Mouse (Mus musculus) embryonic facial prominence, embryonic 13.5 days (tissue): Measurements from ENCODE around the gene Ccdc42. TPM values are rescaled to one million over a fixed set of nuclear protein-coding genes. Genes with fewer than 3 reads are reported as not detected.

ENCODE experiments used
- ATAC-seq: fragments of 200-750 bp; cut with Nextera tagmentation; 2 replicates; pipeline ENCODE4 v1.8.0; 2017; ENCODE audit warnings: low read depth; ENCODE audit not compliant: insufficient number of reproducible peaks, insufficient read depth, low FRiP score, low TSS enrichment
- H3K27ac ChIP-seq: fragments of 300-500 bp; sonication (generic); 2 replicates; pipeline ENCODE4 v1.5.1; 2015; ENCODE audit warnings: moderate library complexity, mild to moderate bottlenecking, inconsistent platforms
- H3K27me3 ChIP-seq: fragments of 300-500 bp; sonication (generic); 2 replicates; pipeline ENCODE4 v1.6.1; 2015; ENCODE audit warnings: mild to moderate bottlenecking, inconsistent platforms
- H3K36me3 ChIP-seq: fragments of 300-500 bp; sonication (generic); 2 replicates; pipeline ENCODE4 v1.6.1; 2015; ENCODE audit warnings: mild to moderate bottlenecking, inconsistent platforms
- H3K4me1 ChIP-seq: fragments of 300-500 bp; sonication (generic); 2 replicates; pipeline ENCODE4 v1.6.1; 2015; ENCODE audit warnings: inconsistent platforms
- H3K4me2 ChIP-seq: fragments of 300-500 bp; sonication (generic); 2 replicates; pipeline ENCODE4 v1.6.1; 2015; ENCODE audit warnings: moderate library complexity, mild to moderate bottlenecking, inconsistent platforms
- H3K4me3 ChIP-seq: fragments of 300-500 bp; sonication (generic); 2 replicates; pipeline ENCODE4 v1.5.1; 2015; ENCODE audit warnings: mild to moderate bottlenecking, inconsistent platforms
- H3K9ac ChIP-seq: fragments of 300-500 bp; sonication (generic); 2 replicates; pipeline ENCODE4 v1.6.1; 2015; ENCODE audit warnings: mild to moderate bottlenecking, inconsistent platforms
- H3K9me3 ChIP-seq: fragments of 300-500 bp; sonication (generic); 2 replicates; pipeline ENCODE4 v1.6.1; 2016; ENCODE audit warnings: inconsistent platforms
- WGBS: fragments of 180-500 bp; shearing (Covaris S2); methylation state at CpG from one replicate; pipeline ENCODE4 v1.1.7; 2015; ENCODE audit warnings: mixed read lengths; 5-methylcytosine and 5-hydroxymethylcytosine counted together
- polyA plus RNA-seq: library from polyadenylated mRNA; unstranded; fragments of >200 nt; fragmentation: Nextera tagmentation; extraction: Ambion mirVana; gene quantifications from 2 replicates; pipeline ENCODE4 v1.2.1, GENCODE M21; 2015

Ccdc42 gene
- polyA plus RNA-seq, 1 experiment from 2014 or later = not detected

- peak overlapping the region; percentile 62; the same call in 1 of the 2 replicates for H3K27ac ChIP-seq
- no peaks in the 10 kb centered on the region for H3K27me3 ChIP-seq
- H3K9ac ChIP-seq = peak overlapping the region; percentile 11; the same call in 1 of the 2 replicates
- WGBS = 75% methylated on average over 9 of the region's 9 CpGs
- no peaks in the 10 kb centered on the region for H3K36me3 ChIP-seq
- no peak for ATAC-seq
- peak overlapping the region; percentile 58 for H3K4me2 ChIP-seq
- H3K4me3 ChIP-seq = no peak overlapping the region
- peaks cover 23% of the 10 kb centered on the region for H3K4me1 ChIP-seq
- H3K9me3 ChIP-seq = no peaks in the 10 kb centered on the region
Measured at GRCm38 (mm10) chr11:68622751-68623150, 35.9 kb downstream of the Ccdc42 start.

GRCm38 (mm10) chr11:68623225-68623870, 36.5 kb downstream of the Ccdc42 start:
- Histone ChIP-seq H3K27me3 (no peaks in the 10 kb centered on the region), H3K9me3 (no peaks in the 10 kb centered on the region), H3K4me2 (peak overlapping the region; percentile 58), H3K9ac (0 out of 2 replicates have a peak overlapping the region, but pooled peaks have one; percentile 11), H3K4me3 (peak overlapping the region; percentile 33), H3K4me1 (peaks cover 23% of the 10 kb centered on the region), H3K27ac (peak overlapping the region; percentile 62), H3K36me3 (no peaks in the 10 kb centered on the region)
- WGBS = 3% methylated on average over 14 of the region's 14 CpGs
- peak; percentile 81; the same call in 1 of the 2 replicates for ATAC-seq

GRCm38 (mm10) chr11:68623871-68624258, 37.0 kb downstream of the Ccdc42 start:
- Histone ChIP-seq H3K36me3 (no peaks in the 10 kb centered on the region), H3K9ac (no peak overlapping the region), H3K4me2 (peak overlapping the region; percentile 58), H3K4me1 (peaks cover 23% of the 10 kb centered on the region), H3K27ac (peak overlapping the region; percentile 62), H3K9me3 (no peaks in the 10 kb centered on the region), H3K27me3 (no peaks in the 10 kb centered on the region), H3K4me3 (peak overlapping the region; percentile 33)
- WGBS = 6% methylated on average over 5 of the region's 5 CpGs
- ATAC-seq = no peak

GRCm38 (mm10) chr11:68631611-68632316, 44.9 kb downstream of the Ccdc42 start:
- Histone ChIP-seq H3K4me2 (peak overlapping the region; percentile 12), H3K36me3 (no peaks in the 10 kb centered on the region), H3K27me3 (no peaks in the 10 kb centered on the region), H3K27ac (peak overlapping the region; percentile 58), H3K9me3 (no peaks in the 10 kb centered on the region), H3K4me3 (no peak overlapping the region), H3K4me1 (peaks cover 21% of the 10 kb centered on the region), H3K9ac (no peak overlapping the region)
- ATAC-seq = no peak
- 45% methylated on average over 17 of the region's 17 CpGs for WGBS

- H3K27me3 ChIP-seq = no peaks in the 10 kb centered on the region
Measured at GRCm38 (mm10) chr11:68637861-68638615, 51.2 kb downstream of the Ccdc42 start.

GRCm38 (mm10) chr11:68641361-68641760, 54.5 kb downstream of the Ccdc42 start:
- Histone ChIP-seq H3K4me2 (no peak overlapping the region), H3K4me1 (peaks cover 26% of the 10 kb centered on the region), H3K4me3 (no peak overlapping the region), H3K36me3 (no peaks in the 10 kb centered on the region), H3K27me3 (no peaks in the 10 kb centered on the region), H3K9ac (no peak overlapping the region), H3K27ac (no peak overlapping the region), H3K9me3 (no peaks in the 10 kb centered on the region)
- no peak for ATAC-seq
- WGBS = 74% methylated on average over 5 of the region's 5 CpGs

More at GRCm38 (mm10) chr11:68637861-68638615, 51.2 kb downstream of the Ccdc42 start:
- Histone ChIP-seq H3K27ac (peak overlapping the region; percentile 92), H3K4me3 (no peak overlapping the region), H3K9me3 (no peaks in the 10 kb centered on the region), H3K4me1 (peaks cover 27% of the 10 kb centered on the region), H3K9ac (no peak overlapping the region), H3K4me2 (peak overlapping the region; percentile 21), H3K36me3 (no peaks in the 10 kb centered on the region)
- 15% methylated on average over 10 of the region's 10 CpGs for WGBS
- peak; percentile 81 for ATAC-seq

GRCm38 (mm10) chr11:68644781-68645180, 58.0 kb downstream of the Ccdc42 start:
- WGBS = 56% methylated on average over 6 of the region's 6 CpGs
- no peak overlapping the region for H3K4me2 ChIP-seq
- H3K27me3 ChIP-seq = no peaks in the 10 kb centered on the region
- H3K27ac ChIP-seq = no peak overlapping the region
- no peak for ATAC-seq
- H3K4me1 ChIP-seq = peaks cover 4% of the 10 kb centered on the region
- H3K9me3 ChIP-seq = no peaks in the 10 kb centered on the region
- H3K4me3 ChIP-seq = no peak overlapping the region
- no peaks in the 10 kb centered on the region for H3K36me3 ChIP-seq
- H3K9ac ChIP-seq = no peak overlapping the region

Other genes with a start within 250 kb of the Ccdc42 start
- 7.1 and 9.4 TPM in 2 replicates for gene Ntn1, start 186.2 kb upstream of the Ccdc42 start, polyA plus RNA-seq
- 0.67 and 0.79 TPM in 2 replicates for gene Pik3r5, start 154.9 kb upstream of the Ccdc42 start, polyA plus RNA-seq
- gene Pik3r6, start 84.0 kb upstream of the Ccdc42 start, polyA plus RNA-seq = 1.6 and 2.2 TPM in 2 replicates
- 0.48 and 1.1 TPM in 2 replicates for gene Mfsd6l, start 30.8 kb upstream of the Ccdc42 start, polyA plus RNA-seq
- 126 and 140 TPM in 2 replicates for gene Myh10, start 104.5 kb downstream of the Ccdc42 start, polyA plus RNA-seq